ENCODE assay signal across 7 mouse cellular contexts in the genomic region with DNA sequence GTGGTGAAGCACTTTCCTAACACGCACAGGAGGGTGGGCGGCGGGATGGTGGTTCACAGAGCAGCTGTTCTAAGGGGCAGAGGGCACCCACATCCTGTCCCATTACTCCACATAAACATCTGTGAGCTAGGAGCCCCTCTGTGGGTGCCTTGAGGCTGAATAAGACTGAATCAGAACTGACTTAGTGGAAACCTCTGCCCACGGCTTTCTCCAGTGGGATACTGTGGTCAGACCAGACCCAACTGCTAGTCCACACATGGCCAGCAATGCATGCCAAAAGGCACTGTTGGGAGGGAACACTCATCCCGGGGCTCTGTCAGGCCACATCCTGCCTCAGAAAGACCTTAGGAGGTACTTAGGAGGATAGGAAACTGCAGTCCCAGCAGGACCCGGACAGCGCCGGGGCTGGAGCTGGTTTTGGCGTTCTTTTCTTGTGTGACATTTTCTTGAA. TPM values are rescaled to one million over a fixed set of nuclear protein-coding genes. Genes with fewer than 3 reads are reported as not detected.
DNase-seq lines count a peak whose midpoint lies in the region; ATAC-seq and TF ChIP-seq lines count a peak whose summit lies in the region.

No protein-coding gene starts in this region.

- H3K4me1 ChIP-seq in liver, postnatal 0 days (ENCODE audit: insufficient read depth) = peaks cover 29% of the 10 kb centered on the region
- peaks cover 4% of the 10 kb centered on the region; the same call in 1 of the 2 replicates for H3K4me1 ChIP-seq in liver, embryonic 12.5 days
- peaks cover 16% of the 10 kb centered on the region for H3K4me1 ChIP-seq in heart, embryonic 11.5 days (ENCODE audit: control insufficient read depth, insufficient read depth, low read length)
- H3K4me1 ChIP-seq in thymus, adult 2 months (replicated peaks; ENCODE audit: control insufficient read depth, insufficient read depth, low read length) = peaks cover 77% of the 10 kb centered on the region

- no peak overlapping the region for H3K4me2 ChIP-seq in liver, postnatal 0 days (ENCODE audit: low read depth, low read length)
- H3K4me2 ChIP-seq in liver, embryonic 12.5 days = no peak overlapping the region
- no peak overlapping the region for H3K4me2 ChIP-seq in heart, embryonic 11.5 days

- TF ChIP-seq CTCF in liver, postnatal 0 days (IDR thresholded peaks at IDR 0.05; ENCODE audit: low read depth) = no peak
- TF ChIP-seq CTCF in thymus, adult 2 months (IDR thresholded peaks at IDR 0.05; ENCODE audit: borderline replicate concordance, control insufficient read depth, extremely low read depth, insufficient read depth, low read length, poor library complexity) = peak; percentile 16; the same call in 1 of the 2 replicates

- 44% methylated on average over 9 of the region's 9 CpGs for WGBS in liver, postnatal 0 days (ENCODE audit: insufficient replicate concordance)
- WGBS in liver, embryonic 12.5 days (ENCODE audit: insufficient replicate concordance) = 51% methylated on average over 9 of the region's 9 CpGs
- 57% methylated on average over 9 of the region's 9 CpGs for WGBS in heart, embryonic 11.5 days (ENCODE audit: insufficient replicate concordance)
- 2% methylated on average over 9 of the region's 9 CpGs for WGBS in thymus, adult 2 months

- H3K36me3 ChIP-seq in liver, postnatal 0 days (replicated peaks; ENCODE audit: insufficient read depth, low read length) = no peaks in the 10 kb centered on the region
- H3K36me3 ChIP-seq in liver, embryonic 12.5 days = no peaks in the 10 kb centered on the region
- H3K36me3 ChIP-seq in heart, embryonic 11.5 days (ENCODE audit: control insufficient read depth, insufficient read depth, low read length) = no peaks in the 10 kb centered on the region
- no peaks in the 10 kb centered on the region for H3K36me3 ChIP-seq in thymus, adult 2 months (ENCODE audit: control insufficient read depth, insufficient read depth, low read length)

- no peak for TF ChIP-seq POLR2A in thymus, adult 2 months (IDR thresholded peaks at IDR 0.05; ENCODE audit: control insufficient read depth, extremely low read depth, insufficient read depth, low read length, poor library complexity)

- intact Hi-C loops in left cerebral cortex, postnatal 36 days (cut with DNase I) = no loop called here

- H3K4me3 ChIP-seq in liver, postnatal 0 days (ENCODE audit: low read depth, low read length) = no peak overlapping the region
- H3K4me3 ChIP-seq in liver, embryonic 12.5 days = no peak overlapping the region
- no peak overlapping the region for H3K4me3 ChIP-seq in heart, embryonic 11.5 days (ENCODE audit: low read depth, low read length)
- peak overlapping the region; percentile 27 for H3K4me3 ChIP-seq in thymus, adult 2 months (ENCODE audit: control insufficient read depth, insufficient read depth, low read length)

- no peak for DNase-seq in liver, postnatal 0 days
- DNase-seq in NIH3T3 (ENCODE audit: low read depth) = peak; percentile 34
- peak; percentile 85 for DNase-seq in thymus, adult 2 months
- DNase-seq in left cerebral cortex, postnatal 36 days (ENCODE audit: low spot score in 2 of 2) = no peak
- DNase-seq in embryo, embryonic 10 days (ENCODE audit: low spot score) = no peak

- H3K27ac ChIP-seq in liver, postnatal 0 days (ENCODE audit: low read depth) = 0 out of 2 replicates have a peak overlapping the region, but pooled peaks have one; percentile 40
- H3K27ac ChIP-seq in liver, embryonic 12.5 days = no peak overlapping the region
- 0 out of 2 replicates have a peak overlapping the region, but pooled peaks have one; percentile 2 for H3K27ac ChIP-seq in heart, embryonic 11.5 days (ENCODE audit: low read depth, low read length)
- H3K27ac ChIP-seq in thymus, adult 2 months (ENCODE audit: control insufficient read depth, insufficient read depth, low read length) = peak overlapping the region; percentile 96

- no peak for TF ChIP-seq EP300 in liver, postnatal 0 days (IDR thresholded peaks at IDR 0.05; ENCODE audit: low read depth)

- H3K27me3 ChIP-seq in liver, postnatal 0 days (ENCODE audit: insufficient read depth, low read length) = no peaks in the 10 kb centered on the region
- no peaks in the 10 kb centered on the region; the same call in 1 of the 2 replicates for H3K27me3 ChIP-seq in liver, embryonic 12.5 days (replicated peaks)
- H3K27me3 ChIP-seq in heart, embryonic 11.5 days (ENCODE audit: control insufficient read depth, insufficient read depth, low read length) = no peaks in the 10 kb centered on the region
- H3K27me3 ChIP-seq in thymus, adult 2 months (ENCODE audit: control insufficient read depth, insufficient read depth, low read length) = no peaks in the 10 kb centered on the region

- no peaks in the 10 kb centered on the region for H3K9me3 ChIP-seq in liver, postnatal 0 days (ENCODE audit: low read length)
- no peaks in the 10 kb centered on the region for H3K9me3 ChIP-seq in liver, embryonic 12.5 days (replicated peaks)
- no peaks in the 10 kb centered on the region for H3K9me3 ChIP-seq in heart, embryonic 11.5 days (replicated peaks; ENCODE audit: control insufficient read depth, low read length)

- H3K9ac ChIP-seq in liver, postnatal 0 days (replicated peaks) = no peak overlapping the region
- H3K9ac ChIP-seq in liver, embryonic 12.5 days = no peak overlapping the region
- H3K9ac ChIP-seq in heart, embryonic 11.5 days (ENCODE audit: low read depth, low read length) = no peak overlapping the region

- peak; percentile 14; the same call in 1 of the 2 replicates for ATAC-seq in liver, postnatal 0 days
- ATAC-seq in liver, embryonic 12.5 days = no peak
- no peak for ATAC-seq in heart, embryonic 11.5 days (replicated peaks; ENCODE audit: insufficient number of reproducible peaks, low FRiP score, low TSS enrichment)

RNA-seq across cellular contexts. Expression of a gene that starts 32.3 kb away (rescaled TPM):
- polyA plus RNA-seq in liver, postnatal 0 days (2015; fragmentation: Nextera tagmentation; extraction: Ambion mirVana) = 0.11 TPM in 1 of 2 replicates, not detected in the other
- not detected in 2 replicates for polyA plus RNA-seq in liver, embryonic 12.5 days (2016; fragmentation: Nextera tagmentation; extraction: Ambion mirVana)
- polyA plus RNA-seq in heart, embryonic 11.5 days (2014; fragmentation: Nextera tagmentation; extraction: Ambion mirVana) = 0.17 and 0.18 TPM in 2 replicates
- polyA plus RNA-seq in thymus, adult 2 months (2012; rRNA removed) = 81.6 and 85.6 TPM in 2 replicates
- 100 to 1,000 TPM; 130 to 162 TPM for total RNA-seq in left cerebral cortex, postnatal 36 days (2021)

RNA-seq across cellular contexts. Expression of a gene that starts 34.0 kb away (rescaled TPM):
- 0.43 and 0.51 TPM in 2 replicates for polyA plus RNA-seq in liver, postnatal 0 days (2015; fragmentation: Nextera tagmentation; extraction: Ambion mirVana)
- 0.10 TPM in 1 of 2 replicates, not detected in the other for polyA plus RNA-seq in liver, embryonic 12.5 days (2016; fragmentation: Nextera tagmentation; extraction: Ambion mirVana)
- polyA plus RNA-seq in heart, embryonic 11.5 days (2014; fragmentation: Nextera tagmentation; extraction: Ambion mirVana) = not detected in 2 replicates
- 0.84 and 1.3 TPM in 2 replicates for polyA plus RNA-seq in thymus, adult 2 months (2012; rRNA removed)
- 1 to 10 TPM; 3.9 to 5.6 TPM for total RNA-seq in left cerebral cortex, postnatal 36 days (2021)

Comparison
In these comparisons a context has a peak if more than half of its experiments do, and no peak if none do; other contexts are left out.
1. DNase-seq: peak in NIH3T3 (single experiment) and thymus, adult 2 months (single experiment); none in liver, postnatal 0 days (single experiment), left cerebral cortex, postnatal 36 days (0 of 2) and embryo, embryonic 10 days (single experiment).
2. RNA of a gene that starts 32.3 kb away (polyA plus RNA-seq): 81.6 to 85.6 TPM in thymus, adult 2 months; 0.17 to 0.18 TPM in heart, embryonic 11.5 days, not detected in liver, embryonic 12.5 days and 0.11 TPM in liver, postnatal 0 days; every median in the first group is over 10 times any median in the second.